Mouse (Mus musculus) cerebellum, adult 11-12 months (tissue): ENCODE measurements around the gene Glrx5.

Source experiments
- DNase-seq: peaks from one replicate; pipeline ENCODE4 v3.0.0; 2022

Glrx5 gene

DNA sequence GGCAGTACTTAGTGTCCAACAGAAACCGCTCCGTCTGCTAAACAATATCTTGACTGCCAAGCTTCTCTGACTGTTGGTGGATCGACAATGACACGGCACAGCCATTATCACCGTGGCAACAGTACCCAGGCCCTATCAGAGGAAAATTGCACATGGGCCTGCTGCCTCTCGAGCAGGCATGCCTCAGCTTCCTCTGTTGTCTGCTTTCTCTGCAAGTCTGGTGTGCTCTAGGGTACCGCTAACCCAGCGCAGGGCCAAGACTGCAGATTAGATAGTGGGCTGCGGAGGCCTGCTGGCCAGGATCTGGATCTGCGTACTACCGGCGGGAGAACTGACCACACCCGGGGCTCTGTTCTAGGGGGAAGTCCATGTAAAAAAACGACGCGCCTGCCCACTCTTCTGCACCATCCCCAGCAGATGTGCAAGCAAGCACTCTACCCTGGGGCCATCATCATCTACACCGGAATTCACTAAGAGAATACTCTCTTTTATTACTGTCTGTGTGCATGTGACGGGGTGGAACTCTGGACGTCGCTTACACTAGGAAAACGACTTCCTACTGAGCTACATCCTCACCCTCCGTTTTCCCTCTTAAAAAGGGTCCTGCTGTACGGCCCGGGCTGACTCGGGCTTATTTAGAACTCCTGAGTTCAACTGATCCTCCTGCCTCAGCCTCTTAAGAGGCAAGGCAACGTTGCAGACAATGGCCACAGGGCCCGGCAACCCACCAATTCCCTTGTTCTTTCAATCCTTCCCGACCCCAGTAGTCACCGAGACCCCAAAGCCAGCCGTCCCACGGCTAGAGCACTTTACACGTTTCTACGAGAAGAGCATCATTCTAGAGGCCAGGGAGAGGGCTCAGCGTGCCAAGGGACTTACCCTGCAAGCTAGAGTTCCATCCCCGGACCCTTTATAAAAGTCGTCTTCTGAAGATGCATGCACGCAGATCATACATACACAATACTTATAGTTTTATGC lies 1.1 kb upstream of the Glrx5 start:
- DNase-seq, result peak; percentile 49

DNA sequence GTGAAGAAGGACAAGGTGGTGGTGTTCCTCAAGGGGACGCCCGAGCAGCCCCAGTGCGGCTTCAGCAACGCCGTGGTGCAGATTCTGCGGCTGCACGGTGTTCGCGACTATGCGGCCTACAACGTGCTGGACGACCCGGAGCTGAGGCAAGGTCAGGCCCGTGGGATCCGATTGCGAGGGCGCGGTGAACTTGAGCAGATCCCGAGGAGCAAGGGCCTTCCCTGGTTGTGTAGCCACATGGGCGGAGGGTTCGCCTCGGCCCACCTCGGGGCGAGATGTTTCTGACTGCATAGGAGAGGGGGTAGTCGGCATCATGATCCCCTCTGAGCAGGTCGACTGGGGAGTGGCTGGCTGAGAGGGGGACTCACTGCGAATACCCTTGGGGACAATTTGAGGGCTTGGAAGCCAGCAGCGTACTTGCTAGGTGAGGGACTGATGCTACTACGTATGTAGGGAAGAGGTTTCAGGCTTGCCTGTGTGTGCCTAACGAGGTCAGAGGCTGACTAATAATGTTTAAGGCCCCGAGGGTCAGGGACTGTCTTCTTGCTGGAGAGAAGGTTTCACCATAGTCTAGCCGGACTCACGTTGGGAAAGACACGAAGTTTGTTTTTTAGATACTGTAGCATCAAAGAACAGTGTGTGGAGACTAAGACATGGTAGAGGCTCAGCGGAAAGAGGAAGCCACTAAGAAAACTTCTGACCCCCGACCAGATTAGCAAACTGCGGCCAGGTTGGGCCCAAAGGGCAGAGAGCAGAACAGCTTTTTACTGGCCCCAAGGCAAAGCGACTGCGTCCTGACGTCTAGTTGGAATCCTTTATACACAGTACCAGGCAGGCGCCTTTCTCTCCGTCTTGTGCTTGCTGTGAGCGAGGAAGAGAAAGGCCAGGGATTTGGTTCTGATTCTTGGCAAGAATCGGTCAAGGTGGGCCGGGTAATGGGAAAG lies 616 bp downstream of the Glrx5 start:
- DNase-seq, result no peak

DNA sequence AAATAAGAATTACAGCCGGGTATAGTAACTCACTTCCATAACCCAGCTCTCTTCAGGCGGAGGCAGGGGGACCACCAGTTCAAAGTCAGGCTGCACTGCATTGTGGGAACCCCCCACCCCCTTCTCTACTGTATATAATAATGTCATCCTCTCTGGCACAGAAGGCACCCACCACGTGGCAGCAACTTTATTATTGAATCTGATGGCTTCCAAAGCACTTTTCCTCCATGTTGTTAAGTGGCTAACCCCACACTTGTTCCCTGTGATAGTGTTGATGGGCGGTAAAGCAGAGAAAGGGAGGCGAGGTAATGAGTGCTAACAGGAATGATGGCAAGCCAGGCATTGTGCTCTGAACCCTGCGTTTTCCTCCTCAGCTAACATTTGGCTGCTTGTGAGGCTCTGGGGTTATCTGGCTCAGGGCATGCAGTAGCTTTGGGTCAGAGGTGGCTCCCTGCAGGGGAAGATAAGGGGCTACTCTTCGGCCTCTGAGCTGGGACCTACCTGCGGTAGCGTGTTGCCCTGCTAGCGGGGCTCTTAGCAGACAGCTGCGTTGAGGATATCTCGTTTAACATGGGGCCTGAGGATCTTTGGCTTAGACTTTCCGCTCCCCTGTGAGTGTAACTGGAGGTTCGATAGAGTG lies 1.8 kb downstream of the Glrx5 start:
- DNase-seq, result no peak

DNA sequence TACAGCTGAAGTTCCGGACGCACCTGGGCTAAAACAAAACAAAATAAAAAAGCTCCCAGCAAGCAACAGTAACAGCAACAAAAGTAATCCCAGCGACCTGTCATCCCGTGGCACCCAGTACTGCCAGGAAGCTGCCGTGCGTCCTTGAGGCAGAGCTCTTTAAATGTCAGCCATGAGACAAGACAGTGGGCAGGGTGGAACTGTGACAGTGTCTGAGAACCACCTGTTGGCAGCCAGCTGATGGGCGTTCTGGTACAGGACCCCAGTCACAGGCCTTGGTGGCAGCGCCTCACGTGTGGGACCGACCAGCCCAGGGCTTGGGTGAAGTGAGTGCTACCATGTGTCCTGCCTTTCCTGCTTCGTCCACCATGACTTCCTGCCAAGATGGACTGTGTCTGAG lies 5.7 kb downstream of the Glrx5 start:
- no peak for DNase-seq

DNA sequence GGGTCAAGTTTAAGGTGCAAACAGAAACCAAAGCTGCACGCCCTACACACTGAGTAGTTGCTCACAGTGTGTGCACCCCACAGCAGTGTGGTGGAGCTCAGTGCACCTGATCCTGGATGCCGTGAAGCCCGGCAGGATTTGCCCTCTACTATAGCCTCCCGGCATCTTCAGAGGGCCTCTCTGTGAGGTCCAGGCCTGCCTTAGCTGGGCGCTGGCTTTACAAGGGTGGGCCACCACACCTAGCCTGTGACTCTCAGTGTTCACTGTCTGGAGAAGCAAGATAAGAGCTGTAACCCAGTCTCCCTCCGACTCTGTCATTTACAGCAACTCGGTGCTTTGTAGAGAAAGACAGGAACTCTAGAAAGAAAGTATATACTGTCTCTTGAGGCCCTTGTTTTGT lies 6.4 kb downstream of the Glrx5 start:
- DNase-seq, result no peak

DNA sequence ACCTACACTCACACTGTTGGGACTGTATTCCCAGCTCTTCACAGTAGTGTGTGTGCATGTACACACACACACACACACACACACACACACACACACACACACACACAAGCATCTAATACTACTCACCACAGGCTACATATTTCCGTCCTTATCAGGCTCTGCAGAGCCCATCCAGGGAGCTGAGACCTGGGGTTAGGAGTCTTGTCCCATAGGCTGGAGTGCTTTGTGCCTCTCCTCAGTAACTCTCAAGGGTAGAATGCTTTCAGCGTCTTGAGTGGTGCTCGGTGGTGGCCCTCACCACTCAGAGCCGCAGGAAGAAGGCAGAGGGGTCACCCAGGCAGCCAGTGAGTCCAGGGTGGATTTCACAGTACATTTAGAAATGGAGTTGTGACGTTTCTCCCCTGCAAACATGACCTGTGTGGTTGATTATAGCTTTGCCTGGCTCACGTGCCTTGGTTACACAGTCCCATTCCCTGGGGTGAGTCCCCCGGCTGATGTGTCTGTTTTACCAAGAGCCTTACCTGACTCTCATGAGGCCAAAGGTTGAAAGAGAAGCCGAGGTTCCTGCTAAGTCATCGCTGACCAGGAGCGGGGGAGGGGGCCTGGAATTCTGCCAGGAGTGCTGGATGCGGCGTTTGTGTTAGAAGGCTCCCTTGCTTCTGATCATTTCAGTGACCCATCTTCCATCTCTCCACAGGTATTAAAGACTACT lies 7.2 kb downstream of the Glrx5 start:
- no peak for DNase-seq

DNA sequence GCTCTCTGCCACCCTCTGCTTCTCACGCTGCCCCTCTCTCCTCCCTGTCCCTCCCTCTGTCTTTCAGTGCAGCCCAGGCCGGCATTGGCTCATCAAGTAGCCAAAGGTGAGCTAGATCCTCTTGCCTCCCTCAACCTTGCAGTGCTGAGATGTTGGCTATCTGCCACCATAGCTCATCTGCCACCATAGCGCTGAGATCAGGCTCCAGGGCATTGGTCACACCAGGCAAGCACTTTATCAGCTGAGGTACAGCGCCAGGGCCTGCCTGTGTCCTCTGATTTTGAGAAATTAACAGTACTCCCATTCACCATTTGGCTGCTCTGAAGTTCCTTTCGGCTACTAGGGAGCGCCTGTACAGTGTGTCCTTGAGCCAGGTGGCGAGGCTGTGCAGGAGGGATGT lies 8.5 kb downstream of the Glrx5 start:
- no peak for DNase-seq

DNA sequence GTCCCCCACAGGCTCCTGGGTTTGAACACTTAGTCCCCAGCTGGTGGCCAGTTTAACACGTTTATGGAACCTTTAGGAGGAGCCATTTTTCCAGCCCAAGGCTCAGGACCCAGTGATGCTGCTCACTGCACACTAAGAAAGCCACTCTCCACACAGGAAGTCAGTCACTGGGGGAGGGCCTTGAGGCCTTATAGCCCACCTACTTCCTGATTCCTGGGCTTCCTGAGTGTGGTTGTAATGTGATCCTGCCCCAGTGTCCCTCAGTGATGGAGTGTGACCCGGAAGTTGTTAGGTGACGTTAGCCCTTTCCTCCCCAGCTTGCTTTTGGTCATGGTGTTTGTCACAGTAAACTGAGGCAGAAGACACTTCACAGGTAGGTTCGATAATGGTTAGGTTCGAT lies 10.6 kb downstream of the Glrx5 start:
- no peak for DNase-seq

DNA sequence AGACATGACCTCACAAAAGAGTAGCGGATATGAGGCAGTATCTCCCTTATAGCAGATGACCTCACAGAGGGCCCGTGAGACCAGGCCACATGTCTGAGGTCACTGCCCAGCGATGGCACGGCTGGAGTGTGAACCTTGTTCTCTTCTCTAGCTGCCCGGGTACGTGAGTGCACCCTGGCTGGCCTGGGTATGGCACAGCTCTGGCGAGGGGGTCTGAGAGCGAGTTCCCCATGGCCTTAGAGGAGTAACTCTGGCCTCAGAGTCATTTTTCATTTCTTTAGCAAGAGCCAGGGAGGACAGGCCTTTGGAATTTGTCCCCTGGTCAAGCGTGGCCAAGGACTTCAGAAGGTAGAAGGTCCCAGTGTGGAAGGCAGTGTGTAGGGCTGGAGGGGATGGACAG lies 12.3 kb downstream of the Glrx5 start:
- no peak for DNase-seq

DNA sequence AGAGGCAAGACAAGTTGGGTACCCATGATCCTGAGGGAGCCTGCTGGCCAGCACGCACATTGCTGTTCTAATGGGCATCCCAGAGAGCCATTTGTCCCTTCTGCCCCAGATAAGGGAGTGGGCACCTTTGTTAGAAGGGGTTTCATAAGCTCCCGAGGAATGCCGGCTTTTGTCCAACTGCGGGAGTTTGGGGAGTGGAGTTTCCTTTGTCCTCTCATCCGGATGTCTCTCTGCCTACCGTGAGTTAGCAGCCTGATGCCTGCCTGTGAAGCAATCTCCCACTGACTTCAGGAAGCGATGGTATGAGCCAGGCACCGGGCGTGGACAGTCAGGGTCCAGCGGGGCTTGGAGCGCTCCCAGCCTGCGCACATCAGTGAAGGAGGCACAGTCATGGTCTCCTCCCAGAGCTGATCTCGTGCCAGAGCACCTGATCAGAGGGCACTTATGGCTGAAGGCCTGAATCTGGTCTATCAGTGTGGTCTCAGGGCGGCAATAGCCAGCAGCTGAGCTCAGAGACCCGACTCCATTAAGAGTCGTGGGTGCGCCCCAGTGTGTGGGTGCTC lies 15.9 kb downstream of the Glrx5 start:
- no peak for DNase-seq

DNA sequence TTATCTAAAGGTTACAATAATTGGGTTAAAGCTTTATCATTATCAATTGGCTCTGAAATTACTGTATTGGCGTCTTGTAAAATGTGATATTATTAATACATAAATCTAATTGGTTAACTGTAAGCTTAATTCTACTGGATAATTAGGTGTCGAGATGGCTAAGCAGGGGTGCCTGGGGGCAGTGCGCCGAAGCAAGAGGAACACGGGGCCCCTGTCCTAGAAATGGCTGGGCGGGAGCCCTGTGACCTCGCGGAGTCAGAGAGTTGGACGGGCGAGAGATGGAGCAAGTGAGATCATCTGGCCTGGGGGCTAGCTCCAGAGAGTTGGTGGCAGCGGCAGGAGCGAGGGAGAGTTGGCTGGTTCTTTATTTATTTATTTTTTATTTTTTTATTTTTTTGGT lies 17.3 kb downstream of the Glrx5 start:
- DNase-seq, result no peak

DNA sequence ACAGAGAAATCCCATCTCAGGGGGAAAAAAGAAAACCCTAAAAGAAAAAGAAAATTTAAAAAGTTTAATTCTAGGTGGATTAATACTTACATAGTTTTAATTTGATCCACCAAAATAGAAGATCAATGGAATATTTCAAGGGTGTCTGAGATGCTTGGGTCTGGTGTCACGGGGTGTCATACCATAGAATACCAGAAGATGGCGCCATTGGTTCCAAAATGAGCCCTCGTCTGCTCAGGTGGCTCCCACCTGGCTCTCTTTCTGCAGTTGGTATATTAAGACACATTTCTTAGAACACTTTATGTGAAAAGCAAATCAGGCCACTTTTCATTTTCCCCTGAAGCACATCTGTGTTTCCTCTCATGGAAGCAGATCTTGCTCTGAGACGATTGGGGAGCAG lies 18.4 kb downstream of the Glrx5 start:
- peak; percentile 26 for DNase-seq

DNA sequence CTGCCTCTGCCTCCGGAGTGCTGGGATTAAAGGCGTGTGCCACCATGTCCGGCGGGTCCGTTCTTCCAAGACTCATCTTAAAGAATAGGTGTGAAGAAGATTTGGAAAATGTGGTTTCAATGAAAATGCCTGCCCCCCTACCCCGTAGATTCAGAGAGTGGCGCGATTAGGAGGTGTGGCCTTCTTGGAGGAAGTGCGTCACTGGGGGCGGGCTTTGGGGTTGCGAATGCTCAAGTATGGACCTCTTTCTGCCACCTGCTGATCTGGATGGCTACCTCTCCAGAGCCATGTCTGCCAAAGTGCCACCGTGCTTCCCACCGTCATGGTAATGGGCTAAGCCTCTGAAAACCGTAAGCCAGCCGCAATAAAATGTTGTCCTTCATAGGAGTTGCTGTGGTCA lies 21.6 kb downstream of the Glrx5 start:
- DNase-seq, result no peak

DNA sequence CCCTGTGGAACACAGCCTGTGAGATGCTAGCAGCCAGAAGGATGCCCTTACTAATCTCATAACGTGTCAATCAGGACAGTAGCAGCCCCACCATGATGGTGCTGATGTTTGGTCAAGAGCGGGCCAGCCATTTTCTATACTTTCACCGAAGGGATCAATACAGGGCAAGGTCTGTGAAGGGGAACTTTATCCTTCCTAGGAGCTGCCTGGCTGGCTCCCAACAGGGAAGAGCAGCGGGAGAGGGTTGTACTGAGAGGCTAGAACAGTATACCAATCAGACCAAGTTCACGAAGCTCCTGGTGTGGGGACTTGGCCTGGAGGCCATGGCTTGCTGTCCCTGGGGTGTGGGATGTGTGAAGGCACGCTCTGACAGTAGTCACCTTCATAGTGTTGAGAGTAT lies 22.8 kb downstream of the Glrx5 start:
- DNase-seq, result no peak

DNA sequence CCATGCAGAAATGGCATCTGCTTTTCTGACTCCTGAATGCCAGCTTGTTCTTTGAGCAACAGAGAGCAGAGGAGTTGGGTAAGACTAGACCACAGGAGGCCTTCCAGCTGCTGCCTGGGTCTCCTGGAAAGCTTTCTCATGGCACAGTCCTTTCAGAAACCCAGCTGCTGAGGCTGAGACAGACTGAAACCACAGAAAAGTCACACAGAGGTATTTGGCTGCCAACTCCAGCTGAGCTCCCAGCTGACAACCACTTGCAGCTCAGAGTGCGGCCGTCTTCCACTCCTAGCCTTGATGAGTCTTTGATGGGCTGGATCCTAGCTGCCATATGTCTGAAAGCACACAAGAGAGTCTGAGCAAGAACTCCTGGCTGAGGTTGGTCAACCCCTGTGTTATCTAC lies 27.5 kb downstream of the Glrx5 start:
- DNase-seq, result no peak

DNA sequence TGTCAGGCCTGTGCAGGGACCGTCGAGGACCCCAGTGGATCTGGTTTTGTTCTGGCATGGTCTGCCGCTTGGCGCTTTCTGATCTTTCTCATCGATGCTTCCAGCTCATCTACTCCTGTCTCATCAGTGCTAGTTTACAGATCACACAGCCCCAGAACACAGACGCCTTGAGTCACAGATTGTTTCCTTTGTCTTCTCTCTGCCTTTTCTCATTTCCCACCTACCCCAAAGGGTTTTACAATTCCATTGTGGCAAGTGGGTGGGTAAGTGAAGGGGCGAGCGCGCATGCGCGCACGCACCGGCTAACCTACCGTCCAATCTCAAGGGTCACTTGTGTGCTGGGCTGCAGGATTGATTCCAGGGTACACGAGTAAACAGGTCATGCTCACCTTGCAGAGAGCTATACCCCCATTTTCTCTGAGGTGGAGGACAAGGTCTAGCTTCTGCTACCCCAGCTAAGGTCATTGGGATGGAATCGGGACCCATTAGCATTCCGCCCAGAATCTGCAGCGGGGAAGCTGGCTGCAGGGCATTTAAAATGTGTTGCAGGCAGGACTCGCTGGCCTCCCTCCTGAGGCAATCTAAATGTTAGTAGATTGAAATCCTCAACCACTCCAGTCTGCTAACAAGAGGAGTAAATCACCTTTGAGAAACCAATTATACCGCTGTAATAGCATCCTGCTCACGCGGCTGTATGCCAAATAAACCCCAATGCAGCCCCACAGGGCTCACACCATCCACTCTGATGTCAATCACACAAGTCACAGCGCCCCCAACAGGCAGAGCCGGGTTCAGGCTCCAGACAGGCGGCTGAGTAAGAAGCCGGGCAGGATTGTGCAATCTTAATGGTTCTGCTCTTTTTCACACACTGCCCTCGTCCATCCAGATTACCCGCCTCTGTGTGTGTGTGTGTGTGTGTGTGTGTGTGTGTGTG lies 31.0 kb downstream of the Glrx5 start:
- DNase-seq, result no peak

DNA sequence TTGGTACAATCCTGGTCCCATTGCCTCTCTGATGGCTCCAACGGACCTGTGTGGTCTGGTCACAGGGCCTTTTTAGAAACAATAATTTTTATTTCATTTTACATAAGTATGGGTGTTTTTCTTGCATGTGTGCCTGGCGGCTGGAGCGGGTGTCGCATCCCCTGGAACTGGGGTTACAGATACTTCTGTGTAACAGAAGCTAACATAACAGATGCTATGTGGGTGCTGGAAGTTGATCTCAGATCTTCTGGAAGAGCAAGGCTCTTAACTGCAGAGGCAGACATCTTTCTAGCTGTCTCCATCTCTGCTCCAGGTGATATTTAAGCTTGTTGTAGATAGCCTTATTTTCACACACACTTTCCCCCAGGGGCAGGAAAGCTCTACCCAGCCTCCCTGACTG lies 31.7 kb downstream of the Glrx5 start:
- DNase-seq, result no peak

DNA sequence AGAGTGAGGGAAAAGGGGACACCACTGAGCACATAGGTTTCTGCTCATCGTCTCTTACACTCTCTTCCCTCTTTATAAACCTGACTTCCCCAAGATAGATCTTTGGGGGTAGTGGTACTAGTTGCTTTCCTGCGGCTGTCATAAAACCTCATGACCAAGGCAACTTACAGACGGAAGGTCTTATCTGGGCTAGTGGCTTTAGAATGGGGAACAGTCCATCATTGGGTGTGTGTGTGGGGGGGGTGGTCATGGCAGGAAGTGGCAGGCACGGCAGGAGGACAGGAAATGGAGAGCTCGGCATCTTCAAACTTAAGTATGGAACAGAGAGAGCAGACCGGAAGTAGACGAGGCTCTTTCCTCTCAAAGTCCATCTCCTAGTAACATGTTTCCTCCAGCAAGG lies 32.6 kb downstream of the Glrx5 start:
- no peak for DNase-seq

DNA sequence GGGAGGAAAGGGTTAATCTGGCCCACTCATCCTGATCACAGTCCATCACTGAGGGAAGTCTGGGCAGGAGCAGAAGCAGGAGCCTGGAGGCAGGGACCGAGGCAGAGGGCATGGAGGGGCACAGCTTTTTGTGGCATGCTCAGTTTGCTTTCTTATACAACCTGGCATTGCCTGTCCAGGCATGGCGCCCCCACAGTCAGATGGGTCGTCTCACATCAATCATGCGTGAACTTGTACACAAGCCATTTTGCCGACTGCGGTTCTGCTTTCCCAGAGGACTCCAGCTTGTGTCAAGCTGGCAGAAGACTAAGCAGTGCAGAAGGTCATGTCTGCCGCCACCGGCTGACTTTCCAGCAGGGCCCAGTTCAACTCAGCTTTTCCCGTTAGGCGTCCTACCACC lies 34.0 kb downstream of the Glrx5 start:
- DNase-seq, result no peak

DNA sequence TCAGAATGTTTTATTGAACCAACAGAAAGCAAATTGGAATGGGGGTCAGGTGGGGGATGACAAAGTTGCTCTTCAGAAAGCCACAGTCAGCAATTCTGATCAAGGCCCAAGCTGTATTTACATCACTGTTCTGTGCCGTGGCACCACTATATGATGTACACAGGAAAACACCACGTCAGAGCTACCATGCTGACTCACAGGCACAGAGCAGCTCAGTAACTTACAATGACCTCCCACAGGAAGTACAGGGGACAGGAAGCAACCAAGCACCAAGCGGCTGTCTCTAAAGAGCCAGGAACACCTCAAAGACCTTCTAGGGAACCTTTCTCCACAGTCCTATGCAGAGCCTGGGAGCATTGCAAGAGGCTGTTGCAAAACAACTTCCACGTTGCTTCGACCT lies 36.4 kb downstream of the Glrx5 start:
- no peak for DNase-seq

DNA sequence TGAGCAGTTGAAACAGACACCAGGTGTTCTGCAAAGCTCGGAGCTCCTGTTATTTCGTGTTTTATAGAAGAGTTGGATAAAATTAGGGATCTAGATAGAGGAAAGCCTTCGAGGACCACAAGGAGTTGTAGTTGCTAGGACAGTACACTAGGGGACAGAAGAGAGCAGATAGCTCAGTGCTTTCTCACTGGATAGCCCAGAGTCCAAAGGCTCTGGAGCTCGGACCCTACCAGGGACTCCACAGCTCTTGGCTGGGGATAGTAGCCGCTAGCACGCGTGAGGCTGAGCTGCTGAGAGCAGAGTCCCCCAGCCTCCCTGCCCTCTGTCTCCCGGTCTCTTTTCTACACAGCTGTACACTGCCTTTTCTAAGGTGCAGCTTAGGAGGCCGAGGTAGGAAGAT lies 41.2 kb downstream of the Glrx5 start:
- peak; percentile 15 for DNase-seq
